Mouse (Mus musculus): ENCODE results near the gene Car7. TPM values are rescaled to one million over a fixed set of nuclear protein-coding genes. Genes with fewer than 3 reads are reported as not detected.

Car7 gene
- 2.0 and 2.2 TPM in 2 replicates for polyA plus RNA-seq (2014; fragmentation: Nextera tagmentation; extraction: Ambion mirVana)

- Histone ChIP-seq H3K4me1 (replicated peaks; ENCODE audit: control insufficient read depth, insufficient read depth, low read length) (peaks cover 19% of the 10 kb centered on the region), H3K36me3 (replicated peaks; ENCODE audit: control insufficient read depth, insufficient read depth) (peaks cover 10% of the 10 kb centered on the region), H3K9me3 (ENCODE audit: control insufficient read depth, low read length) (no peaks in the 10 kb centered on the region), H3K27me3 (ENCODE audit: control insufficient read depth, insufficient read depth, low read length) (peaks cover 7% of the 10 kb centered on the region), H3K4me3 (replicated peaks; ENCODE audit: low read length) (peak within 1 kb of the TSS; percentile 77), H3K27ac (peak within 1 kb of the TSS; percentile 85), H3K9ac (peak within 1 kb of the TSS; percentile 82), H3K4me2 (replicated peaks) (peak within 1 kb of the TSS; percentile 49)
- ATAC-seq (ENCODE audit: low FRiP score), result peak; percentile 96
- DNase-seq (ENCODE audit: low spot score), result peak; percentile 97
- under 1% methylated on average over 70 of the region's 70 CpGs for WGBS
Observed at GRCm38 (mm10) chr8:104533971-104534778, at the start of gene Car7, which contains the start of gene Nae1. Gene Car7 (plus strand): TSS chr8:104534689. Gene Nae1 (minus strand): TSS chr8:104534637.

GRCm38 (mm10) chr8:104509061-104510006, 25.2 kb upstream of the Car7 start, which contains the start of gene Terb1:
Gene Terb1 (minus strand): TSS chr8:104509910.
- Histone ChIP-seq H3K9me3 (ENCODE audit: control insufficient read depth, low read length) (no peaks in the 10 kb centered on the region), H3K4me1 (replicated peaks; ENCODE audit: control insufficient read depth, insufficient read depth, low read length) (peaks cover 11% of the 10 kb centered on the region; the same call in 1 of the 2 replicates), H3K27me3 (ENCODE audit: control insufficient read depth, insufficient read depth, low read length) (no peaks in the 10 kb centered on the region), H3K4me2 (replicated peaks) (peak within 1 kb of the TSS; percentile 100), H3K4me3 (replicated peaks; ENCODE audit: low read length) (peak within 1 kb of the TSS; percentile 62), H3K27ac (no peak within 1 kb of the TSS), H3K36me3 (replicated peaks; ENCODE audit: control insufficient read depth, insufficient read depth) (peaks cover 29% of the 10 kb centered on the region), H3K9ac (peak within 1 kb of the TSS; percentile 85)
- 1% methylated on average over 64 of the region's 64 CpGs for WGBS
- DNase-seq (ENCODE audit: low spot score) (peak; percentile 34), ATAC-seq (ENCODE audit: low FRiP score) (peak; percentile 85)

GRCm38 (mm10) chr8:104510134-104510533, 24.4 kb upstream of the Car7 start:
- Histone ChIP-seq H3K4me3 (replicated peaks; ENCODE audit: low read length) (no peak overlapping the region; the same call in 1 of the 2 replicates), H3K27ac (no peak overlapping the region), H3K36me3 (replicated peaks; ENCODE audit: control insufficient read depth, insufficient read depth) (peaks cover 37% of the 10 kb centered on the region), H3K9ac (no peak overlapping the region), H3K4me1 (replicated peaks; ENCODE audit: control insufficient read depth, insufficient read depth, low read length) (peaks cover 11% of the 10 kb centered on the region; the same call in 1 of the 2 replicates), H3K4me2 (replicated peaks) (peak overlapping the region; percentile 100), H3K9me3 (ENCODE audit: control insufficient read depth, low read length) (no peaks in the 10 kb centered on the region), H3K27me3 (ENCODE audit: control insufficient read depth, insufficient read depth, low read length) (no peaks in the 10 kb centered on the region)
- 0 out of 2 replicates have a peak, but pooled peaks have one; percentile 14 for ATAC-seq (ENCODE audit: low FRiP score)
- no peak for DNase-seq (ENCODE audit: low spot score)
- WGBS, result 76% methylated on average over 3 of the region's 3 CpGs

GRCm38 (mm10) chr8:104517872-104518271, 16.6 kb upstream of the Car7 start:
- DNase-seq (ENCODE audit: low spot score) (no peak), ATAC-seq (ENCODE audit: low FRiP score) (no peak)
- Histone ChIP-seq H3K9me3 (ENCODE audit: control insufficient read depth, low read length) (no peaks in the 10 kb centered on the region), H3K36me3 (replicated peaks; ENCODE audit: control insufficient read depth, insufficient read depth) (peaks cover 85% of the 10 kb centered on the region), H3K4me2 (replicated peaks) (no peak overlapping the region), H3K4me3 (replicated peaks; ENCODE audit: low read length) (no peak overlapping the region), H3K9ac (no peak overlapping the region), H3K4me1 (replicated peaks; ENCODE audit: control insufficient read depth, insufficient read depth, low read length) (no peaks in the 10 kb centered on the region), H3K27ac (no peak overlapping the region), H3K27me3 (ENCODE audit: control insufficient read depth, insufficient read depth, low read length) (no peaks in the 10 kb centered on the region)
- WGBS, result 90% methylated on average over 5 of the region's 5 CpGs

- H3K4me2 ChIP-seq (replicated peaks), result no peak overlapping the region
Observed at GRCm38 (mm10) chr8:104529671-104530070, 4.8 kb upstream of the Car7 start.

GRCm38 (mm10) chr8:104533551-104533950, 938 bp upstream of the Car7 start:
- peak overlapping the region; percentile 85; the same call in 1 of the 2 replicates for H3K27ac ChIP-seq
- no peaks in the 10 kb centered on the region for H3K9me3 ChIP-seq (ENCODE audit: control insufficient read depth, low read length)
- ATAC-seq (ENCODE audit: low FRiP score) (no peak), DNase-seq (ENCODE audit: low spot score) (no peak)
- peaks cover 13% of the 10 kb centered on the region for H3K36me3 ChIP-seq (replicated peaks; ENCODE audit: control insufficient read depth, insufficient read depth)
- H3K9ac ChIP-seq, result peak overlapping the region; percentile 82
- H3K4me1 ChIP-seq (replicated peaks; ENCODE audit: control insufficient read depth, insufficient read depth, low read length), result peaks cover 19% of the 10 kb centered on the region
- H3K4me3 ChIP-seq (replicated peaks; ENCODE audit: low read length), result peak overlapping the region; percentile 77
- peak overlapping the region; percentile 49 for H3K4me2 ChIP-seq (replicated peaks)
- H3K27me3 ChIP-seq (ENCODE audit: control insufficient read depth, insufficient read depth, low read length), result 0 out of 2 replicates have a peak, but pooled peaks cover under 1% of the 10 kb centered on the region
- WGBS, result 21% methylated on average over 7 of the region's 7 CpGs

More at GRCm38 (mm10) chr8:104529671-104530070, 4.8 kb upstream of the Car7 start:
- Histone ChIP-seq H3K9ac (no peak overlapping the region), H3K4me3 (replicated peaks; ENCODE audit: low read length) (no peak overlapping the region), H3K9me3 (ENCODE audit: control insufficient read depth, low read length) (no peaks in the 10 kb centered on the region), H3K27ac (no peak overlapping the region), H3K4me1 (replicated peaks; ENCODE audit: control insufficient read depth, insufficient read depth, low read length) (peaks cover 13% of the 10 kb centered on the region), H3K36me3 (replicated peaks; ENCODE audit: control insufficient read depth, insufficient read depth) (peaks cover 47% of the 10 kb centered on the region), H3K27me3 (ENCODE audit: control insufficient read depth, insufficient read depth, low read length) (no peaks in the 10 kb centered on the region)
- no peak for ATAC-seq (ENCODE audit: low FRiP score)
- no peak for DNase-seq (ENCODE audit: low spot score)
- 90% methylated on average over 6 of the region's 6 CpGs for WGBS

GRCm38 (mm10) chr8:104534779-104535141, 271 bp downstream of the Car7 start:
- Histone ChIP-seq H3K4me1 (replicated peaks; ENCODE audit: control insufficient read depth, insufficient read depth, low read length) (peaks cover 19% of the 10 kb centered on the region), H3K9me3 (ENCODE audit: control insufficient read depth, low read length) (no peaks in the 10 kb centered on the region), H3K27me3 (ENCODE audit: control insufficient read depth, insufficient read depth, low read length) (peaks cover 12% of the 10 kb centered on the region), H3K4me2 (replicated peaks) (peak overlapping the region; percentile 49), H3K4me3 (replicated peaks; ENCODE audit: low read length) (peak overlapping the region; percentile 77), H3K27ac (no peak overlapping the region), H3K36me3 (replicated peaks; ENCODE audit: control insufficient read depth, insufficient read depth) (peaks cover 5% of the 10 kb centered on the region), H3K9ac (peak overlapping the region; percentile 20; the same call in 1 of the 2 replicates)
- WGBS, result 8% methylated on average over 9 of the region's 9 CpGs
- ATAC-seq (ENCODE audit: low FRiP score), result peak; percentile 70
- DNase-seq (ENCODE audit: low spot score), result no peak

GRCm38 (mm10) chr8:104535378-104535777, 889 bp downstream of the Car7 start:
- H3K9me3 ChIP-seq (ENCODE audit: control insufficient read depth, low read length), result no peaks in the 10 kb centered on the region
- peaks cover 19% of the 10 kb centered on the region for H3K27me3 ChIP-seq (ENCODE audit: control insufficient read depth, insufficient read depth, low read length)
- peak overlapping the region; percentile 49 for H3K4me2 ChIP-seq (replicated peaks)
- WGBS, result 37% methylated on average over 7 of the region's 7 CpGs
- ATAC-seq (ENCODE audit: low FRiP score) (no peak), DNase-seq (ENCODE audit: low spot score) (no peak)
- peak overlapping the region; percentile 77; the same call in 1 of the 2 replicates for H3K4me3 ChIP-seq (replicated peaks; ENCODE audit: low read length)
- peaks cover 19% of the 10 kb centered on the region for H3K4me1 ChIP-seq (replicated peaks; ENCODE audit: control insufficient read depth, insufficient read depth, low read length)
- H3K27ac ChIP-seq, result no peak overlapping the region
- H3K9ac ChIP-seq, result 0 out of 2 replicates have a peak overlapping the region, but pooled peaks have one; percentile 20
- H3K36me3 ChIP-seq (replicated peaks; ENCODE audit: control insufficient read depth, insufficient read depth), result no peaks in the 10 kb centered on the region; the same call in 1 of the 2 replicates
